Mouse (Mus musculus): ENCODE measurements at regions not wholly inside any gene's neighbourhood (a gene's known extent, or its start where the extent isn't known, plus 50 kb on each side); places are given as distances from the start of the nearest gene placed in this dataset.

DNA sequence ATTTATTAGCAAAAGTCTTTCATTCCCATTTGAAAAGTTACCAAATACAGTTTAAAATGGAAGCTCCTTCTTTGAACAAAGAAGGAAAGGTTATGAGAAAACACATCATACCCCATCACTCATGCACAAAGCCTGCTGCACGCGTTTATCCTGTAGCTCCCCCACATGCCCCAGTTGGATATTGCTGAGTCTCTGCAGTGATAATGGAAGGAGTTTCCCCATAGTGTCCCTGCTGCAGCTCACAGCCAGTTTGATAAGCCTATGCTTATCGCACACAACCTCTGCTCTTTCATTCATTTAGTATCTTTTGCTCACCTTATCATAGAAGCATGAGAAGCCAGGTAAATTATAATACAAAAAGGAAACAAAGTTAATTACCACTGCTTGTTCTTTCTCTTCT is 55.1 kb upstream of the 1700008P02Rik start:
- DNase-seq = no peak

Measured in gastrocnemius, postnatal 10 days (tissue).